Mouse (Mus musculus): ENCODE results near the gene Tnxb.

Gene Tnxb

GRCm38 (mm10) chr17:34643944-34644343 lies 26.4 kb upstream of the Tnxb start:
- 61% methylated on average over 10 of the region's 10 CpGs for WGBS

GRCm38 (mm10) chr17:34644608-34645007 lies 25.7 kb upstream of the Tnxb start, which contains the start of gene Fkbpl:
Fkbpl (plus strand) TSS chr17:34644764.
- WGBS: under 1% methylated on average over 16 of the region's 16 CpGs

- 45% methylated on average over 10 of the region's 10 CpGs for WGBS
These were observed 25.0 kb upstream of the Tnxb start for GRCm38 (mm10) chr17:34645256-34645829.

DNA sequence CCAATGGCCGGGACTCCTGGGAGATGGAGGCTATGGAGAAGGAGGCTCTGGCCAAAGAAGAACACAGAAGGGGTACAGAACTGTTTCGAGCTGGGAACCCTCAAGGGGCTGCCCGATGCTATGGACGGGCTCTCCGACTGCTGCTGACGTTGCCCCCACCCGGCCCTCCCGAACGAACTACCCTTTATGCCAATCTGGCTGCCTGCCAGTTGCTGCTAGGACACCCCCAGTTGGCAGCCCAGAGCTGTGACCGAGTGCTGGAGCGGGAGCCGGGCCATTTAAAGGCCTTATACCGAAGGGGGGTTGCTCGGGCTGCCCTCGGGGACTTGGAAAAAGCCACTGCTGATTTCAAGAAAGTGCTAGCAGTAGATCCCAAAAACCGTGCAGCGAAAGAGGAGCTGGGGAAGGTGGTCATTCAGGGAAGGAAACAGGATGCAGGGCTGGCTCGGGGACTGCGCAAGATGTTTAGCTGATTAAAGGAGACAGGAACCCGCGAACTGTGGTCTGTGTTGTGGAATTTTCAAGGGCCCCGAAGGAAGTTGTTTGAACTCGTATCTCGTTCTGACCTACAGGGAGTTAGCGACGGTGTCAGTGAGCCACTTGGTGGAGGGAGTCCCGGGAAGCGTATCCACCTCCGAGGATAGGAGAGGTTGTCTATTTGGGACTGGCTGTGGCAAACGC lies 24.4 kb upstream of the Tnxb start:
- WGBS: 66% methylated on average over 30 of the region's 30 CpGs

DNA sequence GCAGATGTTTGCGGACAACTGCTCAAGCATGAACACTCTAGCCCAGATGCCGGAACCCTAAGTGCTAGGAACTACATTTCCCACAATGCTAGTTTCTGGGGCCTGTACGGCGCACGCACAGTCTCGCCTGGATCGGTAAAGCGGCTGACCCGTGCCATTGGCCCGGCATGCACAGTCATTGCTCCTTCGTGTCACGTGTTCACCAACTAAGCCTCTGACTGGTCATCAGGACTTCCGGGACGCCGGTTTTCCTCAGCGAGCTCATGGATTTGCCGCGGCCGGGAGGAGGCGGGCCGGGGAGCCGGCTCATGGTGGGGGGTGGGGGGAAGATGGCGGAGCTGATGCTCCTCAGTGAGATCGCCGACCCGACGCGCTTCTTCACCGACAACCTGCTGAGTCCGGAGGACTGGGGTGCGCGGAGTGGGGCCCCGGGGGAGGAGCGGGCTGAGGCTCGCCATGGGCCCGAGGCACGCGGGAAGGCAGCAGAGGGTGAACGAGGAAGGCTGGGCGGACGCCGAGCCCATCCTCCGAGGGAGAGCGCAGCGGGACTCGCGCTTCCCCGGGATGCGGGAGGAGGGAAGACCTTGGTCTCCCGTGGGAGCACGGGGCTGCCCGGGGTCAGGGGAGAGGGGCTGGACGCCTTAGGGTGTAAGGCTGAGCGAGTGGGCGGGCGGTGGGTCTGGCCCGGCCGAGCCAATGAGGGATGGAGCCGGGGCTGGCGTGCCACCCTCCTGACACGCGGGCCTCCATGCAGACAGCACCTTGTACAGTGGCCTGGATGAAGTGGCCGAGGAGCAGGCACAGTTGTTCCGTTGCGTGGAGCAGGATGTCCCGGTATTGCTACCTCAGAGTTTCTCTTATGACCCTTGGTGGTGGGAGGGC lies 23.2 kb upstream of the Tnxb start, which contains the start of gene Atf6b:
Atf6b (plus strand) TSS at position 241 of the 882 bp plus-strand sequence.
- 1% methylated on average over 66 of the region's 66 CpGs for WGBS

- 81% methylated on average over 16 of the region's 16 CpGs for WGBS
These were observed 22.0 kb upstream of the Tnxb start for GRCm38 (mm10) chr17:34648141-34648890.

- 83% methylated on average over 18 of the region's 18 CpGs for WGBS
These were observed 21.1 kb upstream of the Tnxb start for GRCm38 (mm10) chr17:34649106-34649864.

DNA sequence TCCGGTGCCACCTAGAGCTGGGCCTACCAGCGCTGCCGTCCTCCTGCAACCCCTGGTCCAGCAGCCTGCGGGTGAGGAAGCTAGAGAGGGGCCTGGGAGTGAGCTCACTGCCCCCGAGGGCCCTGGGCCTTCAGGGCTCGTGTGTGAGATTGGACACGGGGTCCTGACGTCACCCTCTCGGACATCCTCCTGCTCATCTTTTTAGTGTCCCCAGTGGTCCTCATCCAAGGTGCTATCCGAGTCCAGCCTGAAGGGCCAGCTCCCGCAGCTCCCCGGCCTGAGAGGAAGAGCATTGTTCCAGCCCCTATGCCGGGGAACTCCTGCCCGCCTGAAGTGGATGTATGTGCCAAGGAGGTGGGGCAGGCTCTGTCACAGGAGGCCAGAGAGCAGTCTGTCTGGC lies 19.6 kb upstream of the Tnxb start:
- WGBS: 81% methylated on average over 14 of the region's 14 CpGs

DNA sequence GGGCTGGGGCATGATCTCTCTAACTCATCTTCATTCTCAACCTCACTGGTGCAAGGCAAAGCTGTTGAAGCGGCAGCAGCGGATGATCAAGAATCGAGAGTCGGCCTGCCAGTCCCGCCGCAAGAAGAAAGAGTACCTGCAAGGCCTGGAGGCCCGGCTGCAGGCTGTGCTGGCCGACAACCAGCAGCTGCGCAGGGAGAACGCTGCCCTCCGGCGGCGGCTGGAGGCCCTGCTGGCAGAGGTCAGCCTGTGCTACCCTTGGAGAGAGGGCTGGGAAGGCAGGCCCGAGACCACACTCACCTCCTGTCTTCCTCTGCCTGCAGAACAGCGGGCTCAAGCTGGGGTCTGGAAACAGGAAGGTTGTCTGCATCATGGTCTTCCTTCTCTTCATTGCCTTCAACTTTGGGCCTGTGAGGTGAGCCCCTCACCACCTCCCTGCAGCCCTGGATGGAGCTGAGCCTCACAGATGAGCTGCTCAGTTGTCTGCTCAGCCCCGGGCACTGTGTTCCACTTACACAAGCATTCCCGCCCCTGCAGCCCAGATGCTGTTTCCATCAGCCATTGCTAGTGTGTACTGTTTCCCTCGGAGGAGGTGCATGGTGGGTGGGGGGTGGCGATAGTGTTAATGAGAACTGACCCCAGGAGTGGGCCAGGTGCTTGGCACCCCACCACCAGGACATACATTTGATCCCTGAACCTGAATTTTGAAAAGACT lies 18.7 kb upstream of the Tnxb start:
- WGBS: 44% methylated on average over 19 of the region's 19 CpGs

DNA sequence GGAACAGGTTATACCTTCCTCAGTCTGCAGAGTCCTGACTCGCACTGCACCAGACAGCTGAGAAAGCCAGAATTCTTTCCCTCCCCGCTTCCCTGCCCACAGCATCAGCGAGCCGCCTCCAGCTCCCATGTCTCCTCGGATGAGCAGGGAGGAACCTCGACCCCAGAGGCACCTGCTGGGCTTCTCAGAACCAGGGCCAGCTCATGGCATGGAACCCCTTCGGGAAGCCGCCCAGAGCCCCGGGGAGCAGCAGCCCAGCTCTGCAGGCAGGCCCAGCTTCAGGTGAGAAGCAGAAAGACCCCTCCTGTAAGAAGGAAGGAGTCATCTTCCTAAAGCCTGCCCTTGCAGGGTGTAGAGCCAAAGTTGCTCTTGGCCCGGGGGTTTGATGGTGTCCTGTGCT lies 17.8 kb upstream of the Tnxb start:
- 74% methylated on average over 10 of the region's 10 CpGs for WGBS

GRCm38 (mm10) chr17:34652985-34653384 lies 17.4 kb upstream of the Tnxb start:
- WGBS: 90% methylated on average over 8 of the region's 8 CpGs

- WGBS: 64% methylated on average over 9 of the region's 9 CpGs
These were observed 16.5 kb upstream of the Tnxb start for GRCm38 (mm10) chr17:34653746-34654285.

- WGBS: 94% methylated on average over 13 of the region's 13 CpGs
These were observed 15.9 kb upstream of the Tnxb start for GRCm38 (mm10) chr17:34654392-34654791.

GRCm38 (mm10) chr17:34655160-34655559 lies 15.2 kb upstream of the Tnxb start:
- 76% methylated on average over 7 of the region's 7 CpGs for WGBS

- 27% methylated on average over 4 of the region's 4 CpGs for WGBS
These were observed 14.7 kb upstream of the Tnxb start for GRCm38 (mm10) chr17:34655581-34655991.

GRCm38 (mm10) chr17:34656666-34657065 lies 13.7 kb upstream of the Tnxb start:
- 65% methylated on average over 8 of the region's 8 CpGs for WGBS

- 39% methylated on average over 2 of the region's 2 CpGs for WGBS
These were observed 13.1 kb upstream of the Tnxb start for GRCm38 (mm10) chr17:34657271-34657670.

DNA sequence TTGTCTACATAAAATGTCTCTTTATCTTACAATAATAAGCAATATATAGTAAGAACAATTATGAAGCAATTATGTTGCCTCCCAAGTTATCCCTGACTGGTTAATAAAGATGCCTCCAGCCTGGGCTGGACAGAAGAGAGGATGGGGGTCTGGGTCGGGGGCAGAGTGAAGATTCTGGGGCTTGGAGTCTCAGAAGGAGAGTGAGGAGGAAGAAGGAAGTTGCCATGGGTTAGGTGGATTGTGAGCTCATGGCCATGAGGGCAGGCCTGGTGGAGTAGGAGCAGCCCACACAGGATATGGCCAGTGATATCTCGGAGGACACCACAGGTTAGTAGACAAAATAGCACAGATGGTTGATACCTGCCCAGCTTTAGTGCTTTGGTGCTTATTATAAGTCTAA lies 12.2 kb upstream of the Tnxb start:
- WGBS: 73% methylated on average over 2 of the region's 2 CpGs

DNA sequence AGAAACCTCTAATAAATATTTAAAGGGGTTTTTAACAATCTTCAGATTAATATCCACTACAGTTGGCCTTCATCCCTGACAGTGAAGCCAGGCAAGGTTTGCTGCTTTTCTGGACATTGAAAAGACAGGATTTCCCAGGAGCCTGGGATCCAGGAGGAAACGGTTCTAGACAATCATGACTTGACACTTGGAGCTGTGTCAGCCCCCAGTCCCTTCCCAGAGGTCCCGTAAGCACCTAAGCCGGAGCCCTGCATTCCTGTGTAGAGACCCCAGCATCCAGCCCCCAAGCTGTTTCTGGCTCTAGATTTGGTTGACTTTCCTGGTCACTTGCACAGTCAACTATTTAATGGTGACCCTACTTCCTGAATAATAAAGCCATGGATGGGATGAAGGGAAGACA lies 11.7 kb upstream of the Tnxb start:
- 83% methylated on average over 3 of the region's 3 CpGs for WGBS

Data from cerebral cortex, adult 2 months (tissue).